Mouse (Mus musculus): Measurements from ENCODE around the gene E130309D02Rik.

The E130309D02Rik gene

DNA sequence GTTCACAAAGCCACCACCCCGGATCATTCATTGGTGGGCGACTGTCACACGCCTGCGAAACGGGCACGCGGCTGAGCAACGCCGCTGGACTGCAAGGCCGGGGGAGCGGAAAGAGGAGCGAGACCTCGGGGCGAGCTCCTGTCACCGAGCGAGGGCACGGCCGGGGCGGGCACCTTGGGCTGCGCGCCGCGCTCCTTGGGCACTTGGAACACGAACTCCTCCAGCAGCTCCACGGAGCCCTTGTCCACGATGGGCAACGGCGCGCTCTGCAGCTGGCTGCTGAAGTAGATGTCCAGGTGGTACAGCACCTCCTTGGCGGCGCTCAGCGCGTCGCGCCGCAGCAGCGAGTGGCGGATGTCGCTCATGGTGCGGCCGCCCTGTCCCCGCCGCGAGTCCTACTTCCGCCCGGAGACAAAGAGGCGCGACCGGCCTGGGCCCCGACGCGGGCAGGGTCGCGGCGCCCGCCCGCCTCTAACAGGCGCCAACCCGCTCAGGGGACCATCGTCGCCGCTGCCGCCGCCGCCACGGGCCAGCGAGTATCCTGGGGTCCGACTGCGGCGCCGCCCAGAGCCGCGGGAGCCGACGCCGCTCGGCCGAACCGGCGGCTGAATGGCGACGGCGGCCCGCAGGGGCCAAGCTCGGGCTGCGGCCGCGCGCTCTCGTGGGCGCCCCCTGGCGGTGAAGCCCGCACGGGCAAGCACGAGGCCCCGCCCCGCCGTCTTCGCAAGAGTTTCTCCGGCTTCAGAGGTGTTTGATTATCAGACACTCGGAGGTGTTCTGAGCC, at the start of gene E130309D02Rik:
Gene E130309D02Rik, minus strand, starts transcription at position 631 of the 784 bp plus-strand sequence.
- in situ Hi-C loops (cut with MboI; ENCODE audit: low sequenced_read_pairs), result no loop called here

DNA sequence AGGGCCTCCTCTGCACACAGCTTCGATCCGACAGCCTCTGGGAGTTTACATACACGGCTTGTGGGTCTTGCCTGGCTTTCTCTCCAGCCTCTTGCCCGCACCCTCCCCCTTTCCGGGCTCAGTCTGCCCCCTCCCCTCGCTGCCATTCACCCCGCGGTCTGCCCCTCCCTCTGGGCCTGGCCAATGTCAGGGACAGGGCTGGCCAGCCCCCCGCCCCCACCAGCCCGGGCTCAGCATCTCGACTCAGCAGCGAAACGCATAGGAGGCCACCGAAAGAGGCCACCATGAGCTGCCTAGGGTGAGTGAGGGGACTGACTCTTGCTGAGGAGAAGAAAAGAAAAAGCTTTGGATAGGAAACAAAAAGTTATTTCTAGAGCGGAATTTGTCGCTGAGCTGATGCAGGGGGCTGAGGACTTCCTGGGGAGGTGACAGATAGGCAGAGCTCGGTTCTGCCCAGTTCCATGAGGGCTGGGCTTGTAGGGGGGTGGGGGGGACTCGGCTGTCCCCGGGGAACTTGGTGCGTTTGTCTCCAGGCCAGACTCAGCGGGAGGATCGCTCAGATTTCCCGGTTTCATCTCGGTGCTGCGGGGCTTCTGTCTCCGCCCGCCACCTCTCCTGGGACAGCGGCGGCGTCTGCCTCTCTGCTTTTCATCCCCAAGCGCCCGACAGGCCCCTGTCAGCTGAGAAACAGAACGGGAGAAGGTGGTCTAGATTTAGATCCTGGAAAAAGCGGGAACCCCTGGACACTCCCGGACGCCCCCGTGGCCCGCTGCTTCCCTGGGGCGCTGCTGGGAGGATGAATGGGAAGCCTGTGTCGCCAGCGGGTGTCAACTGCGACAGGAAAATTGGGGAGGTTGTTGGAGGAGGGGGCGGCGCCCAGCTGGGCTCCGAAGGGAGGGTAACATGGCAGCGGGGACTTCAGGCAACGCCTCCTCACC, 48.8 kb upstream of the E130309D02Rik start:
- in situ Hi-C loops (cut with MboI; ENCODE audit: low sequenced_read_pairs), result no loop called here

DNA sequence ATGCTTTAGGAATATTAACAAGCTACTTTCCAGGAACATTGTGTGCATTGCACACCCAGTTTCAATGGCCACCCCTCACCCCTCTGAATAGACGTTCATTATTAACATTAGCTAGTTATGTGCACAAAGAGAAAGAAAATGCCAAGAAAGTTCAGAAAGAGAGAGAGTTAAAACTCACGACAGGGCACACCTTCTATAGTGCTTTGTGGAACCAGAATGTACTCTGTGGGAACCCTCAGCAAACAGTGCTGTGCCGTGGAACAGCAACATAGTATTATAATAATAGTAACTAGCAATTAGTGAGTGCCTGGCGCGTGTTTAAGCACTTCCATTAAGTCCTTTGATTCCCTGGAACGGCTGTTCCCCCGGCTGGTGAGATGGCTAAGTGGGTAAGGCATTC, 46.3 kb upstream of the E130309D02Rik start:
- in situ Hi-C loops (cut with MboI; ENCODE audit: low sequenced_read_pairs), result no loop called here

DNA sequence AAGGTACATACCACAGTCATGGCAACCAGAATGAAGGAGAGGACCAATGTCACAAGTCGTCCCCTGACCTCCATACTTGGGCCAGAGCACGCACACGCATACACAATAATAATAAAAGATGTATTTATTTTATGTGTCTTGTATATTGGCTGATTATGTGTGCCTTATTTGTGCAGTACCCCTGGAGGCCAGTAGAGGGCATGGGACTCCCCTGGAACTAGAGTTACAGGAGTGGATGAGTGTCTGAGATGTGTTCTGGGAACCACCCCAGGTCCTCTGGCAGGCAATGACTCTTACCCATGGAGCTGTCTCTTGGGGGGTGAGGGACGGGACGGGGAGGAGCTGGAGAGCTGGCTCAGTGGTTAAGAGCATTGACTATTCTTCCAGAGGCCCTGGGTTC, 44.8 kb upstream of the E130309D02Rik start:
- in situ Hi-C loops (cut with MboI; ENCODE audit: low sequenced_read_pairs), result no loop called here

DNA sequence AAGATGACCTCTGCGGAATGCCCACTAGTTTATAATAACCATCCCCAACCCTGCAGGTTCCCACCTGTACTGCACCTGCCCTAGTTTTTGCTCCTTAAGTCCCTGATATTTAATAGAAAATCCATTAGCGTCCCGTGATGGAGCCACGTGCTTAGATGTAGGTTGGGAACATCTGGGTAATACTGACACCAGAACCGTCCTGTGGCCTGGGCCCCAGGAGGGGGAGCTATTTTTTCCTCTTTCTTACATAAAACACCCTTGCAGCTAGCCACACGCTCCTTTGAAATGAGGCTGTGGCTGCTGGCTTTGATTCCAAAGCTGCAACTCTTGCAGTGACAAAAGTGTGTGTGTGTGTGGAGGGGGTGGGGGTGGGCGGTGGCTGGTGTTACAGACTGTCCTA, 44.1 kb upstream of the E130309D02Rik start:
- in situ Hi-C loops (cut with MboI; ENCODE audit: low sequenced_read_pairs), result no loop called here

DNA sequence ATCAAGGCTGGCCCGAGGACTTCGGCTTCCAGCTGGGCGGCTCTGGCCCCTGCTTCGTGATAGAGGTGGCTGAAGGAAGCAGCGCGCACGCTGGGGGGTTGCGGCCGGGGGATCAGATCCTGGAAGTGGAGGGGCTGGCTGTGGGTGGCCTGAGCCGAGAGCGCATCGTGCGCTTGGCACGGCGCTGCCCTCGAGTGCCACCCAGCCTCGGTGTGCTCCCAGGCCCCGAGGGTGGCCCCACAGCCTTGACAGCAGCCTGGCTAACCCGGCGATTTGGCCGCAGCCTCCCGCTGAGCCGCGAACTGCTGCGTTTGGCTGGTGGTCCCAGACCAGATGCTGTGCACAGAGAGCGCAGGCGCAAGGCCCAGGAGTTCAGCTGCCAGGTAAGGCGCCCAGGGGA, 42.4 kb upstream of the E130309D02Rik start:
- in situ Hi-C loops (cut with MboI; ENCODE audit: low sequenced_read_pairs), result no loop called here

DNA sequence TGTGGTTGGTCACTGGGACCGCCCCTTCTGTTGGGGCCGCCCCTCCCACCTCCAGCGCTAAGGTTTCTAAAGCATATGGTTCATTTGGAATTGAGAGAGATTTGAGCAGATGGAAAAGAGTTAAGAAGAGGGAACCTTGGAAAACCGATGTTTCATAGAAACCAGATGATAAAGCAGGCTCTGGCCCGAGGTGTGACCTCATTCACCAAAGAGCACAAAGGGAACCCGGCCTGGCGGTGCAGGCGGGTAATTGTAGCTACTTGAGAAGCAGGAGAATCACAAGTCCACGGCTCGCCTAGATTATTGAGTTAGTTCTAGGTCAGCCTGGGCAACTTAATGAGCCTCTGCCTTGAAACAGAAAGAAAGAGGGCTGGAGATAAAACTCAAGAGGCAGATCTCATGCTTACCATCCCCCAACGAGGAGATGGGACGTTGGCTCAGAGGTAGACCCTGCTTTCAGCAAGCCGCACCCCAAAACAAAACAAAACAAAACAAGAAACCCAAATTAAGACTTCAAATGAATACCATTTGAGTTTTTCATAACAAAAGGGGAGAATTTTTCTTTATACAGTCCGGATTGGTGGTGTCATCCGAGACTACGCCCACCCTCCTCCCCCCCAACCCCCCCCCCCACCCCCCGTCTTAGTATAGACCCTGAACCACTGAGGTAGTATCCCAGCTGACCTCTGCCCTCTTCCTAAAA, 41.7 kb upstream of the E130309D02Rik start, which contains the start of gene Grid2ip:
Gene Grid2ip, plus strand, starts transcription at position 653 of the 703 bp plus-strand sequence.
- in situ Hi-C loops (cut with MboI; ENCODE audit: low sequenced_read_pairs), result no loop called here

DNA sequence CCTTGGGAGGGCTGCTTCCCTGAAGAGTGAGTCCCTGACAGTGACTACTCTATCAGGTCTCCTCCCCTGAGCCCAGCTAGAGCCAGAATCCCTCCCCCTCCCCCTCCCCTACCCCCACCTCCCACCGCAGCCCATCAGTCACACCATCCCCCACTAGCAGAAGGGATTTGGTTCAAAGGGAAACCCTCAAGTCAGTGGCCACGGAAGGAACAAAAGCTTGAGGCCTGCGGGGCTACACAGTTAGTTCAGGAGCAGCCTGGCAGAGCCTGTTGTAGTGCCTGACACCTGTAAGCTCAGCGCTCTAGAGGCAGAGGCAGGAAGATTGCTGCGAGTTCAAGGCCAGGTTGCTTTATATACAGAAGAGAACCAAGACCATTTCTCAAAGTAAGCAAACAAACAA, 40.9 kb upstream of the E130309D02Rik start:
- in situ Hi-C loops (cut with MboI; ENCODE audit: low sequenced_read_pairs), result no loop called here

DNA sequence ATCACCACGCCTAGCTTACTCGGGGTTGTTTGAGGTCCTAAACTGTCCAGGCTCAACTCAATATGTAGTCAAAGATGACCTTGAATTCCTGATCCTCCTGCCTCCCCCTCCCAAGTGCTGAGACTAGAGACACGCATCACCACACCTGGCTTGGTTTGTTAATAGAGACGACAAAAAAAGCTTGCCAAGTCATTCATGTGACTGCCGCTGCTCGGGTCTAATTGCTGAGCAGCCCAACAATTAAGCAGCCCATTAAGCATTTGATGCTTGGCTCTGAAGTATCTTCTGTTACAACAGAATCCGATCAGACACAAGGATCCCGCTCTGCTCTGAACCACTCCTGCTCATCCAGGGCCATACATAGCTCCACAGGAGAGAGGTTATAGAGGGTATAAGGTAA, 31.2 kb upstream of the E130309D02Rik start:
- in situ Hi-C loops (cut with MboI; ENCODE audit: low sequenced_read_pairs), result no loop called here

DNA sequence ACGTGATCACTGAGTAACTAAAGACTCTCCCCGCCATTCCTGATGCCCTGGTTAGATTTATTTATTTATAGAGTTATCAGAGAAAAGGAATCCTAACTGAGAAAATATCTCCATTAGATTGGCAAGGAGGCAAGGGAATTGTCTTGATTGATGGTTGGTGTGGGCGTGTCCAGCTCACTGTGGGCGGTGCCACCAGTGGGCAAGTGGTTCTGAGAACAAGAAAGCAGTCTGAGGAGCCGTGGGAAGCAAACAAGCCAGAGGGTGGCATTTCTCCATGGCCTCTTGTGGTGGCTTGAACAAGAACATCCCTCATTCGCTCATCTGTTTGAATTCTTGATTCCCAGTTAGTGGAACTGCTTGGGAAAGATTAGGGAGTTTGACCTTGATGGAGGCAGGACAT, 24.4 kb upstream of the E130309D02Rik start:
- in situ Hi-C loops (cut with MboI; ENCODE audit: low sequenced_read_pairs), result no loop called here

DNA sequence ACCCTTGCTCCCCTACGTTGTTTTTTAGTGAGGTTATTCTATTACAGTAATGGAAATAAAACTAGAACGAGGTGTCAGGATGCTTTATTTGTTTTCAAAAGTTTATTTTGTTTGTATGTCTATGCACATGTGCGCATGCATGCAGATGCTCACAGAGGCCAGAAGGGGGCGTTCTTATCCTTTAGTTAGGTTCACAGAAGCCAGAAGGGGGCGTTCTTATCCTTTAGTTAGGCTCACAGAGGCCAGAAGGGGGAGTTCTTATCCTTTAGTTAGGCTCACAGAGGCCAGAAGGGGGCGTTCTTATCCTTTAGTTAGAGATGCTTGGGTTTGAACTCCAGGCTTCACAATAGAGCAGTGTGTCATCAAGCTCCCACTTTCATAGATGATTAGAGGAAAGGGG, 21.4 kb upstream of the E130309D02Rik start:
- in situ Hi-C loops (cut with MboI; ENCODE audit: low sequenced_read_pairs), result no loop called here

DNA sequence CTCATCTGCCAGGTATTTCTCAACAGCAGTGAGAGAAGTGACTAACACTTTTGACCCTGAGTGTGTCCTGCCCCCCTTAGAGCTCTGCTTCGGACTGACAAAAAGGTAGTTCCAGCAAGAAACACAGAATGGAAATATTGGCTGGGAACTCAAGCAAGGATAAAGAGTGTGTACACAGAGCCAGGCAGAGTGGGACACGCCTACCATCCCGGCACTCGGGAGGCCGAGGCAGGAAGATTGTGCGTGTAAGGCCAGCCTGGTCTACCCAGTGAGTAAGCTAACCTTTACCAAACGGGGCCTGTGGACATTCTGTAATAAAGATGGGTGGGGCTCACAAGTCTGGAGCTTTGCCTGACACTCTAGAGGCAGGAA, 19.9 kb upstream of the E130309D02Rik start:
- in situ Hi-C loops (cut with MboI; ENCODE audit: low sequenced_read_pairs), result no loop called here

DNA sequence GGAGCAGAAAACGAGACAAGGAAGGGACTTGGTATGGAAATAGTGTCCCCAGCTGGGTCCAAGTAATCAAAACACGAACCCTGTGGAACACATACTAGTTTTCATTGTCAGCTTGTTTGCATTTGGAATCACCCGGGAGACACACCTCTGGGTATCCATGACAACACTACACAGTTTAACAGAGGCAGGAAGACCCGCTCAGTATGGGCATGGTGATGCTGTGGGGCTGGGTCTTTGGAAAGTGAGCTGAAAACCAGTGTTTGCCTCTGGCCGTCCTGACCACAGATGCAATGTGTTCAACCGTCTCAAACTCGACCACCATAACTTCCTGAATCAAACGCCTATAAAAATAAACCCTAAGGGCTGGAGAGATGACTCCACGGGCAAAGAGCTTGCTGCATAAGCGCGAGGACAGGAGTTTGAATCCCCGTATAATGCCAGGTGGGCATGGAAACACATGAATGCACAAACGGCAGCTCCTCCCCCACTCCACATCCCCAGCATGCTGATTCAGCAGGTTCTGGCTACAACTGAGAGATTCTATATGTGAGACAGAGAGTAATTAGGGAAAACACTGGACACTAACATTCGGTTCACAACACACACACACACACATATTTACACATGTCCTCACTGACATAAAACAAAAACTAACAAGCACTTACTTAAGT, 19.4 kb upstream of the E130309D02Rik start:
- in situ Hi-C loops (cut with MboI; ENCODE audit: low sequenced_read_pairs), result no loop called here

DNA sequence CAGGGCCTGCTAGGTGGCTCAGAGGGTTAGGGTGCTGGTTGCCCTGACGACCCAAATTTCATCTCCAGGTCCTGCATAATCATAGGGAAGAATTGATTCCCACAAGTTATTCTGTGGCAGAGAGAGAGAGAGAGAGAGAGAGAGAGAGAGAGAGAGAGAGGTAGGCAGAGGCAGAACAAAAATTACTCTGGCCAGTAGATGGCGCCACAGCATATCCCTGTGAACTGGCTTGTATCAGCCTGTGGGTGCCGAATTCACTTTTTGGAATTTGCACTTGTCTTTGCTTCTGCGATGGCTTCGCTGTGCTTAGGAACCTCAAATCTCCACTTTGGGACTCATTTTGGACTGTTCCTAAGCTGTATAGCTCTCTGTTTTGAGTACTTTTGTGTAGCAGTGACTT, 18.7 kb upstream of the E130309D02Rik start:
- in situ Hi-C loops (cut with MboI; ENCODE audit: low sequenced_read_pairs), result no loop called here

DNA sequence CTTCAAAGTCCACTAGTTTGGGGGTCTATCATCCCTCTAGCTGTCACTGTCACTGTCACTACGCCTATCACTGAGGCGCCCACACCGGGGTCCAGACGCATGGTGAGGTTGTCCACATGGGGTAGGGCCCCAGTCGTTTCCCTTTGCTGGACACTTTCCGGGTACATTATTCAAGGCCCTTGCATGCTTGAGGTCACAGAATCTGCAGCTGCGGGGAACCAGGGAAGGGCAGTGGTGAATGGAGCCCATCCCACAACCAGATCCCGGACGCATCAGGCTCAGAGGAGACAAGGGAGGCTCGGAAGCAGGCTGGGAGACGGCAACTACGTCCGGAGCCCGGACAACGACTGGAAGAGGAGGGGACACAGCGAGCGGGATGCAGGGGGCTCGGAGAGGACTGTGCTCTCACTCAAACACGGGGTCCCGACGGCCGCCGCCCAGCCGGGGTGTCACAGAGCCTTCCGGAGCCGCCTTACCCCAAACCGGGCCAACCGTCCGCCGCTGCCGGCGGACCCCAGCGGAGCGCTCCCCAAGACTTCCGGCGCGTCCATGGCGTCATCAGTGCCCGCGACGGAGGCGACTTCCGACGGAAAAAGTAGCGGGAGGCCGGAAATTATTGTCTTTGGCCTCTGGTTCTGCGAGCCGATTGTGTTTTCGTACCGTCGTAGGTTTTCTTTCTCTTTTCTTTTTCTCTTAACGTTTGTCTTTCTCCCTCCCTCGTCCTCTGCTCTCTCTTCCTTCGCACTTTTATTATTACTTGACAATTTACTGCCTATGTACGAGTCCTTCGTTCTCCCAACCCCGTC, 13.7 kb upstream of the E130309D02Rik start, which contains the start of gene Zdhhc4:
Gene Zdhhc4, minus strand, starts transcription at position 567 of the 806 bp plus-strand sequence.
- in situ Hi-C loops (cut with MboI; ENCODE audit: low sequenced_read_pairs), result no loop called here

DNA sequence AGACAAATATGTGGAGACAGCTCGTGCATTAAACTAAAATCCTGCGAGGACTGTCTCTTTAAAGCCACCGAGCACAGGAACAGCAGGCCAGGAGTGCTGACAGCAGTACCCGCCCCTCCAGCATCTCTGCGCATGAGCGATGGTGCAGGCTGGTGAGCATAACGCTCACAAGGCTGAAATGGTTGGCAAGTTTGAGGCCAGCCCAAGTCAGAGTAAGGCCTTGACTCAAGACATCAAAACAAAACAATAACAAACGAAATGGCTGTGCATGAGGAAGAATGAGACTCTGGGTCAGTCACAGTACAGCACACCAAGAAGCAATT, 2.1 kb upstream of the E130309D02Rik start:
- in situ Hi-C loops (cut with MboI; ENCODE audit: low sequenced_read_pairs), result no loop called here

DNA sequence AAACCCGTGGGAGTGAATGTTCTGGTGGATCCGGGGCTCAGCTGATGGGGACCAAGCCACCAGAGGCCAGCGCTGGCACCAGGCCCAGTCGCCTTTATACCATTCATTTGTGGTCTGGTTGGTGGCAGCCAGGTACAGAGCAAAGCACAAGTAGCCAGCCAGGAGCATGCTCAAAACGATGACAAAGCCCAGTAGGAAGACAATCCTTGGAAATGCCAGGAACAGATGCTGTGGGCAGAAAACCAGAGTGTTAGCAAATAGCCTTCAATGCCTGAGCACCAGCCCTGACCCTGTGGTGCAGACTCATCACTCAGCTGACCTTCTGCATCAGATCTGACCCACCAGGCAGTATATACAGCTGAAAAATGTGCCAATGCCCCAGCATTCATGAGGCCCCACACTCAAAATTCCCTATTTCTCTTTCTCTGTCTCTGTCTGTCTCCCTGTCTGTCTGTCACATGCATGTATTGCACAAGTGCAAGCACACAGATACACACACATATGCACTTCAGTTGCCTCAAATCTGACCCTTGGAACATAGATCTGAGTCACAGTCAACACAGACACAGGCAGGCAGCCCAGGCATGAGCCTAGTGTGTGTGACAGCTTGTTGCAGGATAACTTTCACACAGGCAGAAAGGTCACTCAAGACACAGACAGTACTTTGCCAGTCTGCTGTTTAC, 1.6 kb upstream of the E130309D02Rik start:
- in situ Hi-C loops (cut with MboI; ENCODE audit: low sequenced_read_pairs), result no loop called here

DNA sequence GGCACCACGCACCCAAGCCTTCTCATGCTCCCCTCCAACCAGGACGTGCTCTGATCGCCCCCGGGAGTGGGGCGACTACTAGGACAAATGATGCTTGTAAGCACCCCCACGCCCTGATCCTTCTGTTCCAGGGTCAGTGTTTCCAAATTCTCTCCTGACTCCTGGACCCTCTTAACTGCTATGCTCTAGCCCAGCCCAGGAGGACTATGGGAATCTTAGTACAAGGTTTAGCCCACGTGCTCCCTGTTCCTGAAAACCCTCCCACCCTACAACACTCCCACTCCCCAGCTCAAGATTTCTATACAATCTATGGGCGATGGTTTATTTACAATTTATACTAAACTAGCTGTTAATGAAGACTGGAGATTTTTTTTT, 341 bp upstream of the E130309D02Rik start:
- in situ Hi-C loops (cut with MboI; ENCODE audit: low sequenced_read_pairs), result no loop called here

DNA sequence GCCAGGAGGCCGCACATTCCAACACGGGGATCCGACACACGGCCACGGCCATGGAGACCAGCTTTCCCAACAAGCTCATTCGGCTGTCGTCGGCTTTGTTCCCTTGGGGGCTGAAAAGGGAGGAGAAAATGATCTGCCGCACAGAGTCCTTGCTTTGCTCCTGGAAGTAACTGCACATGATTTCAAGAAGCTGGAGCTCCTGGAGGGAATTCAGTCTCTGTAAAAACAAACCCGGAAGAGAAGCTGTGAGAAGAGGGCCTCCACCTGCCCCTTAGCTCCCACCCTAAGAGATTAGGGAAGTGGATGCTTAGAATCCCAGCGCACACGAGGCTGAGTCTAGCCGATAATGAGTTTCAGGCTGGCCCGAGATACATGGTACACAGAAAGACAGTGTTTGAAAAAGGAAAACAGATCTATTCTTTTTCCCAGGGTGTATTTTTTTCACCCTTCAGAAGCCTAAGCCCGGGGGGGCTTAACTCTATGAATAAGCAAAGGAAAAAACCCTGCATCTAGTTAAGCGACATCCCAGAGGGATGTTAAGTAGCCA, 904 bp downstream of the E130309D02Rik start:
- in situ Hi-C loops (cut with MboI; ENCODE audit: low sequenced_read_pairs), result no loop called here

All from CH12F3 (cell line).